Mouse (Mus musculus): ENCODE measurements at regions not wholly inside any gene's neighbourhood (a gene's known extent, or its start where the extent isn't known, plus 50 kb on each side); places are given as distances from the start of the nearest gene placed in this dataset.
A peak's percentile ranks its signal among the peaks of the same experiment; 100 is the strongest.

DNA sequence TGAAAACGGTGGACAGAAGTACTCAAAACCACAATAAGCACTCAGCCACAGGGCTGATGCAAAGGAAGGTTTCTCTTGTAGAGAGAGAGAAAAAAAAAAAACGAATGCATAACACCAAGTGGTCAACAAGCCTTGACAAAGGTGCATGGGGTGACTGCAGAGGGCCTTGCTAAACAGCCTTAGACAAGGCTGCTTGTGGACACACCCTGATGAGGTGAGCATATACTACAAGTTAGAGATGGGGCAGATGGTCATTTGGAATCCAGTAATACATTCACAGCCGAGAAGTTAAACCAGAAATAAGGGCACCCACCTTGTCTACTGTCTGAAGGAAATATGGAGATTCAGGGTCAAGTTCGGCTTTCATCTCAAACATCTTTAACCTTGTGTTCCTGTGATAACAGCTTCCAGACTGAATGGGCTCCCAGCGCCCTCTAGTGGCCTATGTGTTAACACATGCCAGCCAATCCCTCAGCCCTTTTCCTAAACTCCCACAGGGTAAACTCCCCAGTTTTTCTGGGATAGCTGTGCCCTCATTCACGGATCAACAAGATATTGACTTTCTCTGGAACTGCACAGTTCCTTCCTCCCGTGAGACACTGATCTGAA is 150.7 kb downstream of the Ptger3 start:
- TF ChIP-seq CTCF (IDR thresholded peaks at IDR 0.05; ENCODE audit: borderline replicate concordance, insufficient read depth, low read length) (peak; percentile 62; the same call in 1 of the 2 replicates), POLR2A (IDR thresholded peaks at IDR 0.05; ENCODE audit: low read depth, low read length) (no peak)

All from embryonic fibroblast, embryonic 13.5 days (primary cell).